Mouse (Mus musculus): ENCODE results near the gene Commd6. TPM values are rescaled to one million over a fixed set of nuclear protein-coding genes. Genes with fewer than 3 reads are reported as not detected.

Gene Commd6
- polyA plus RNA-seq (2014; fragmentation: Illumina TruSeq; extraction: RNeasy Lipid Tissue Mini Kit (QIAGEN cat#74804); ENCODE audit: low read depth, low replicate concordance), result 166 TPM

DNA sequence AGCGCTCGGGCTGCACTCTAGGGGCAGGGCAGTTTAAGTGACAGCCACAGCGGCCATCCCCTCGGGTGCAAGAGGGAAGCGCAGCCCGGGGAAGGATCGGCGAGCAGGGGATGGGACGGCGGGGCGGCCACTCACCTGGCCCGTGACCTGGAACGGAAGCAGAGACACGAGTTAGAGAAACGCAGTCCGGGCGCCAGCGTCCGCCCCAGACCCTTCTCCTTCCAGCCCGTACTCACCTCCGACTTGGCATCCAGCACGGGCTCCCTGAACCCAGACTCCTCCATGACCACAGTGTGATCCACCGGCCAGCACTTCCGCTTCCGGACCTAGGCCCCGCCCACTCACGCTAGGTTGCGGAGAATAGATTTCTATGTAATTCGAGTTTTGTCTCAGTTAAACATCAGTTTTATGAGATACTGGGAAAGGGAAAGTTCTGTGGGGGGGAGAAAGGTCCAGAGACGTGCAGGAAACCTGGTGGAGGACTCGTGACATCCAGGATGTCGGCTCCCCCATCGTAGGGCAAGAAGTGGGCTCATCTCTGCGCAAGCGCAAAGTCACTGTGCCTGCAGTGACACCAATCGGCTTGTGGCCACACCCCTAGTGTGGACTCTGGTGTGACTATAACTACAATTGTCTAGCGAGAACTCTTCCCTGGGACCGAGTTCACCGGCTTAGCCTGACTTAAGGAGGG, at the start of gene Commd6:
TSS of gene Commd6 (minus strand) at position 534 of the 691 bp plus-strand sequence.

GRCm38 (mm10) chr14:101653581-101654525, 13.4 kb upstream of the Commd6 start, which contains the start of gene Uchl3:
Gene Uchl3, plus strand, starts transcription at chr14:101653967.

GRCm38 (mm10) chr14:101608519-101609368, 31.7 kb downstream of the Commd6 start, which contains the start of gene Tbc1d4:
Gene Tbc1d4, minus strand, starts transcription at chr14:101609191.

Other genes with a start within 250 kb of the Commd6 start
- gene Tbc1d4, start 31.5 kb downstream of the Commd6 start, polyA plus RNA-seq (2014; fragmentation: Illumina TruSeq; extraction: RNeasy Lipid Tissue Mini Kit (QIAGEN cat#74804); ENCODE audit: low read depth, low replicate concordance), result 175 TPM
- gene Uchl3, start 13.3 kb upstream of the Commd6 start, polyA plus RNA-seq (2014; fragmentation: Illumina TruSeq; extraction: RNeasy Lipid Tissue Mini Kit (QIAGEN cat#74804); ENCODE audit: low read depth, low replicate concordance), result 147 TPM
- gene Gm9922, start 89.1 kb upstream of the Commd6 start, polyA plus RNA-seq (2014; fragmentation: Illumina TruSeq; extraction: RNeasy Lipid Tissue Mini Kit (QIAGEN cat#74804); ENCODE audit: low read depth, low replicate concordance), result not detected
- 21.9 TPM for gene Lmo7, start 89.3 kb upstream of the Commd6 start, polyA plus RNA-seq (2014; fragmentation: Illumina TruSeq; extraction: RNeasy Lipid Tissue Mini Kit (QIAGEN cat#74804); ENCODE audit: low read depth, low replicate concordance)

All from adrenal gland, adult 10 weeks (tissue).